Mouse (Mus musculus): ENCODE measurements at regions not wholly inside any gene's neighbourhood (a gene's known extent, or its start where the extent isn't known, plus 50 kb on each side); places are given as distances from the start of the nearest gene placed in this dataset.
A peak's percentile ranks its signal among the peaks of the same experiment; 100 is the strongest.

DNA sequence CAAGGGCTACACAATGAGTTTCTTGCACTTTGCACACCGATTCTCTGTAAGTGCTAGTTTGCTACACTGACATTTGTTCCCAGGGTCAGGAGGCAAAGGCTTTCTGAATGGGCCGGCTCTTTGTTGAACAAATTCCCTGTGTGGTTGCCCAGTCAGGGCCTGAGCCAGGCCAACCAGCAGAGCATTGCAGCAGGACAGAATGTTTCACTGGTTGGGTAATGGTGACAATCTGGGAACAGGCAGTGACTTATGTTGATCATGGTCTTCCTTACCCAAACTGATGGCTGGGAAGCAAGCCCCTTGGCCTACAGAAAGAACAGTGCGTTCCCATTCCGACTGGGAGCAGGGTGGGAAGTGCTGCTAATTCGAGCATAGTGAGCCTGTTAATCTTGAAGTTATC lies 363.7 kb upstream of the Satb1 start:
- no peak overlapping the region for H3K9ac ChIP-seq
- TF ChIP-seq CTCF (IDR thresholded peaks at IDR 0.05; ENCODE audit: low read depth): no peak
- H3K4me1 ChIP-seq (ENCODE audit: insufficient read depth): no peaks in the 10 kb centered on the region
- no peak overlapping the region for H3K4me2 ChIP-seq (ENCODE audit: low read depth)
- DNase-seq (no peak), ATAC-seq (no peak)
- H3K9me3 ChIP-seq (ENCODE audit: low read length): no peaks in the 10 kb centered on the region
- 84% methylated on average over 5 of the region's 5 CpGs for WGBS
- H3K27me3 ChIP-seq (ENCODE audit: insufficient read depth, low read length): no peaks in the 10 kb centered on the region
- H3K27ac ChIP-seq (ENCODE audit: low read depth, low read length): no peak overlapping the region
- no peaks in the 10 kb centered on the region for H3K36me3 ChIP-seq (ENCODE audit: insufficient read depth)
- no peak overlapping the region for H3K4me3 ChIP-seq (ENCODE audit: low read depth, low read length)

DNA sequence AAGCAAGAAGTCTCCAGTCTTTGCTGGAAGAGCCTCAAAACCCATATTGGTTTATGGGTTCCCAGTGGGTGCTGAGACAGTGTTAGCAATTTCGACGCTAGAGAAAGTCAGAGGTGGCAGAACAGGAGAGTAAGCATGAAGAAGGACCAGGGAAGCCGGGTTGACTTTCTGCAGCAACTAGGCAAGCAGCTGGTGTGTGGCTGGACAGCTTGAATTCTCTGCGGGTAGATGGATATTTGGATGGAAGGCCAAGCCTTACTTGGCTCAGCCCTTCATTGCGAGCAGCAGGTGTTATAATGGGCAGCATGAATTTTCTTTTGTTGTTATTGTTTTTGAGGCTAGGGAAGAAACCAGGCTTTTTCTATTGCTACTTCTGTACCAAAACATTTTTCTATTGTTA lies 362.7 kb upstream of the Satb1 start:
- no peaks in the 10 kb centered on the region for H3K27me3 ChIP-seq (ENCODE audit: insufficient read depth, low read length)
- WGBS: 82% methylated on average over 5 of the region's 5 CpGs
- no peaks in the 10 kb centered on the region for H3K4me1 ChIP-seq (ENCODE audit: insufficient read depth)
- no peak overlapping the region for H3K4me3 ChIP-seq (ENCODE audit: low read depth, low read length)
- H3K27ac ChIP-seq (ENCODE audit: low read depth, low read length): no peak overlapping the region
- no peak for TF ChIP-seq CTCF (IDR thresholded peaks at IDR 0.05; ENCODE audit: low read depth)
- no peak for ATAC-seq
- DNase-seq: no peak
- no peaks in the 10 kb centered on the region for H3K36me3 ChIP-seq (ENCODE audit: insufficient read depth)
- H3K9ac ChIP-seq: no peak overlapping the region
- no peaks in the 10 kb centered on the region for H3K9me3 ChIP-seq (ENCODE audit: low read length)
- H3K4me2 ChIP-seq (ENCODE audit: low read depth): no peak overlapping the region

DNA sequence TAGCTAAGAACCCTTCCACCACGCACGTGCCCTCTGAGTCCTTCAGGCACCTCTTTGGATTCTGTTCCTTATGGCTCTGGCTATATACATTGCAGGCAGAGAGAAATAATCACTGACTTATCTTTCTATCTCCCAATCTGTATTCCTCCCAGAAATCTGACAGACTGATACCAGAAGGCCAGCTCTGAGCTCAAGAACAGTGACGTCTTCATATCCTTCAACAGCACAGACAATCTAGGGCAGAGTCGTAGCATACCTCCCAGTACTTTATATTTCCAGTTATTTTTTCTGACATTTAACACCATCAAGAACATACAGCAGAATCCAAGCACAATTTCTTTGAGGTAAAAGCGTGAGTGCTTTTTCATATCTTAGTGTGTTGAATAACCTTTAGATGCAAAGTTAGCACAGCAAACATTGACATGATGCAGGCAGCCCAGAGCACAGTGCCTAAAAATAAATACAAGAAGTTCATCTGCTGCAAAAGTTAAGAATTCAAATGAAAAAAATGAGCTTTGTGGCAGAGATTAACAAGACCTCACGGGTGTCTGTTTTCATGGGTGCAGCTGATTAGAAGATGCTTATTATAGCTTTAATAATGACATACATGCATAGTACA lies 358.1 kb upstream of the Satb1 start:
- Histone ChIP-seq H3K9ac (no peak overlapping the region), H3K27ac (ENCODE audit: low read depth, low read length) (no peak overlapping the region), H3K4me2 (ENCODE audit: low read depth) (no peak overlapping the region), H3K9me3 (ENCODE audit: low read length) (no peaks in the 10 kb centered on the region), H3K4me1 (ENCODE audit: insufficient read depth) (no peaks in the 10 kb centered on the region), H3K4me3 (ENCODE audit: low read depth, low read length) (no peak overlapping the region), H3K27me3 (ENCODE audit: insufficient read depth, low read length) (no peaks in the 10 kb centered on the region), H3K36me3 (ENCODE audit: insufficient read depth) (no peaks in the 10 kb centered on the region)
- 80% methylated on average over 6 of the region's 6 CpGs for WGBS
- TF ChIP-seq CTCF (IDR thresholded peaks at IDR 0.05; ENCODE audit: low read depth): no peak
- peak; percentile 16 for DNase-seq
- peak; percentile 71 for ATAC-seq

DNA sequence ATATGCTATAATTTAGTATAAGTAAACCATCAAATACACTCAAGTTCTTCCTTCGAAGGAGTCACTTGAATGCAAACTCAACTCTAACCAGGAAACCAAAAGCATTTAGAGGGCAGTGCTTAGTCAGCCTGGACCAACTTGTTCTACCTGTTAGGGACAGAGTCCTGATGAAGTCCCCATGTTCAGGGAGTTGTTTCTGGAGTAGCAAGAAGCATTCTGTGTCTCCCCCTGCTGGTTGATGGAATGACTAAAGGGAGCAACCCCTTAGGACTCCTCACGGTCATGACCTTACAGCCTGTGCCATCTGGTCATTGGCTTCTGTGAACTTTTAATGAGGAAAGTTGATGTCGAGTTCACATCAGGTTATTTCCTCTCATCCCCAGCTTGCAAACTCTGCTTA lies 349.6 kb upstream of the Satb1 start:
- H3K27ac ChIP-seq (ENCODE audit: low read depth, low read length): no peak overlapping the region
- peak; percentile 50 for TF ChIP-seq CTCF (IDR thresholded peaks at IDR 0.05; ENCODE audit: low read depth)

DNA sequence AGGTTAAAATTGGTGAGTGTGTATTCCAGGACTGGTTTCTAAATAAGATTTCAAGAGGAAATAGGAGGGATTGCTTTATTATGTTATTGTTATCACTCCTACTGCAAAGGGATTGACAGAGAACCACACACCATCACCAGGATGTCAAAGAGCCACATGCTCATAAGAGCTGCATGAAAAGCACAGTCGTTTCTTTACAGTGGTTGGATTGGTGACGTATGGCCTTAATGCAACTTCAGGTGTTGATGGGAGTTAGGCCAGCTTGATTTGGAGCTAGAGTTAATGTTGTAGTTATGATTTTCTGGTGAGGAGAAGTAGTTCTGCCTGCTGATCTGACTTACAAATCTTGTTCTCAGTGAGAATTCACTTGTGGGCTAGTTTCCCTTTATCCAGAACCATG lies 344.9 kb upstream of the Satb1 start:
- DNase-seq (no peak), ATAC-seq (no peak)

More for the DNA sequence above, 349.6 kb upstream of the Satb1 start:
- peak; percentile 22 for DNase-seq
- no peak for ATAC-seq
- H3K4me1 ChIP-seq (ENCODE audit: insufficient read depth): no peaks in the 10 kb centered on the region
- H3K4me2 ChIP-seq (ENCODE audit: low read depth): no peak overlapping the region
- H3K36me3 ChIP-seq (ENCODE audit: insufficient read depth): no peaks in the 10 kb centered on the region
- H3K9me3 ChIP-seq (ENCODE audit: low read length): no peaks in the 10 kb centered on the region
- H3K27me3 ChIP-seq (ENCODE audit: insufficient read depth, low read length): no peaks in the 10 kb centered on the region
- H3K9ac ChIP-seq: no peak overlapping the region
- no peak overlapping the region for H3K4me3 ChIP-seq (ENCODE audit: low read depth, low read length)
- WGBS: 45% methylated on average over 3 of the region's 3 CpGs

DNA sequence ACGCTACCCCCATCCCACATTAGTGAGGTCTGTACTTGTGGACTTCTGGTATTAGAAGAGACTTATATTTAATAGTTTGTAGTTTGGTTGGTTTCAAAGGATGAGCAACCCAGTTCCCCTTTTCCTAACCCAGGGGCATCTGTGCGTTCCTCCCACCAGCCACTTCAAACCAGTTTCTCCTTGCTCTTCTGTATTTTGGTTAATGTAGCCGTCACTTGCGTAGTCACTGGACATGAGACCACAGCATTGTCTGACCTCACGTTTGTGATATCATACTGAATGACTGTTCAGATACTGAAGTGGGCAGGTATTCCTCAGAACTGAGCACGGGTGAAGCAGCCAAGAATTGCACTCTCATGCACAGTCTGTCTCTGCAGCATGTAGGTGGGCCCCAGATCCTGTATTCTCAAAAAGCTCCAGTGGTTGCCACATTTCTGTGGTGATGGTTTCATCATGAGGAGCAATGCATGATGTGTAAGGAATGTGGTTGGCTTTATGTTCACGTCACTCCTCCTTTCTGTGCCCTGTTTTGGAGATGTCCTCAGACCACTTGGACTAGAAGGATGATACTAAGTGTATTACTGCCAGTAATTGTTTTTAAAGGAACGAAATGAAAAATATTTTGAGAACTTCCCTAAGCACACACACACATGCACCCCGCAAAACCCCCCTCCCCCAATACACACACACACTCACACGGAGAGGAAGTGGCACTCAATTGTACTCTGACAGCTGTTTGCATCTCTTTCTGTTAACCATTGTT lies 335.2 kb upstream of the Satb1 start:
- WGBS: 89% methylated on average over 10 of the region's 10 CpGs
- Histone ChIP-seq H3K4me2 (ENCODE audit: low read depth) (no peak overlapping the region), H3K27ac (ENCODE audit: low read depth, low read length) (no peak overlapping the region), H3K36me3 (ENCODE audit: insufficient read depth) (no peaks in the 10 kb centered on the region), H3K27me3 (ENCODE audit: insufficient read depth, low read length) (no peaks in the 10 kb centered on the region), H3K9me3 (ENCODE audit: low read length) (no peaks in the 10 kb centered on the region), H3K4me1 (ENCODE audit: insufficient read depth) (no peaks in the 10 kb centered on the region), H3K4me3 (ENCODE audit: low read depth, low read length) (no peak overlapping the region), H3K9ac (no peak overlapping the region)
- DNase-seq: no peak
- ATAC-seq: no peak
- TF ChIP-seq CTCF (IDR thresholded peaks at IDR 0.05; ENCODE audit: low read depth): no peak

More for the DNA sequence above, 344.9 kb upstream of the Satb1 start:
- Histone ChIP-seq H3K4me3 (ENCODE audit: low read depth, low read length) (no peak overlapping the region), H3K27me3 (ENCODE audit: insufficient read depth, low read length) (no peaks in the 10 kb centered on the region), H3K4me1 (ENCODE audit: insufficient read depth) (no peaks in the 10 kb centered on the region), H3K9ac (no peak overlapping the region), H3K4me2 (ENCODE audit: low read depth) (no peak overlapping the region), H3K27ac (ENCODE audit: low read depth, low read length) (no peak overlapping the region), H3K9me3 (ENCODE audit: low read length) (no peaks in the 10 kb centered on the region), H3K36me3 (ENCODE audit: insufficient read depth) (no peaks in the 10 kb centered on the region)
- TF ChIP-seq CTCF (IDR thresholded peaks at IDR 0.05; ENCODE audit: low read depth): no peak
- WGBS: 82% methylated on average over 2 of the region's 2 CpGs

DNA sequence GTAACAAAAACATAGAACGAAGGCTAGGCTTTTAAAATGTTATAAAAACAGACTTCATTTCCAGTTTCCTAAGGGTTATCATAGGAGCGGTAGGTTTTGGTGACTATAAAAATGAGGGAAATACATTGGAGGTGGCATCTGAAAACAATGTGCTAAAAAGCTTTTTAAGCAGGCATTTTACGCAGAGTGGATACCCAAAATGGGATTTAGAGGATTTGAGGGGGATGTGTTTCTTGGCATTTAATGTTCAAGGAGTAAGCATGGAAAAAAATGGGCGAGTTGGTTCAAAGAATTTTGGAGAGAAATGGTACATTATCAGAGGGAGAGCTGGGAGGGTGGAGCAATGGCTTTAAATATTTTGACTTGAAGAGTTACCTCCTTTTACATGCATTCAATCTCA lies 334.6 kb upstream of the Satb1 start:
- Histone ChIP-seq H3K36me3 (ENCODE audit: insufficient read depth) (no peaks in the 10 kb centered on the region), H3K27me3 (ENCODE audit: insufficient read depth, low read length) (no peaks in the 10 kb centered on the region), H3K9ac (no peak overlapping the region), H3K4me3 (ENCODE audit: low read depth, low read length) (no peak overlapping the region), H3K9me3 (ENCODE audit: low read length) (no peaks in the 10 kb centered on the region), H3K4me1 (ENCODE audit: insufficient read depth) (no peaks in the 10 kb centered on the region), H3K4me2 (ENCODE audit: low read depth) (no peak overlapping the region), H3K27ac (ENCODE audit: low read depth, low read length) (no peak overlapping the region)
- ATAC-seq (no peak), DNase-seq (no peak)
- no peak for TF ChIP-seq CTCF (IDR thresholded peaks at IDR 0.05; ENCODE audit: low read depth)
- WGBS: 80% methylated on average over 4 of the region's 4 CpGs

Data from forebrain, postnatal 0 days (tissue).